Mouse (Mus musculus) gastrocnemius, postnatal 25 days (tissue): ENCODE measurements around the gene Nxnl2. TPM values are rescaled to one million over a fixed set of nuclear protein-coding genes. Genes with fewer than 3 reads are reported as not detected.

Experiments
- microRNA-seq, 2 experiments: library from miRNA; unstranded; fragments of <30 nt; microRNA quantifications; one replicate each; pipeline ENCODE4 v1.2.0; 2021; ENCODE audit warnings: borderline replicate concordance in 2 of 2
- total RNA-seq, 2 experiments: library from RNA; stranded (reverse); gene quantifications; 1 replicate in 1 of 2; 2 replicates in 1 of 2; pipeline ENCODE4 v1.2.3; 2021

Gene Nxnl2
- total RNA-seq, 2 experiments from 2014 or later = not detected

Small RNA genes lying within 50 kb of the gene (microRNA-seq; reads per million reads assigned to microRNA genes)
- gene Gm44341 = 0 reads per million in 2 experiments

Other genes with a start within 250 kb of the Nxnl2 start
- gene Spin1, start 70.1 kb upstream of the Nxnl2 start, total RNA-seq = 10 to 100 TPM; 11.3 to 13.0 TPM
- gene S1pr3, start 237.6 kb downstream of the Nxnl2 start, total RNA-seq = 1 to 10 TPM; 4.1 to 4.9 TPM